Mouse (Mus musculus) ES-Bruce4 (cell line): ENCODE data around the gene Trim17.

Experiments
- CTCF ChIP-seq: IDR thresholded peaks from one replicate; pipeline ENCODE4 v1.8.1; 2011; ENCODE audit warnings: low read depth, low read length
- EP300 ChIP-seq: IDR thresholded peaks from 2 replicates; pipeline ENCODE4 v1.6.1; 2011; ENCODE audit warnings: low read depth, low read length; ENCODE audit not compliant: insufficient read depth
- POLR2A ChIP-seq: IDR thresholded peaks from one replicate; pipeline ENCODE4 v1.8.1; 2011; ENCODE audit warnings: low read length; ENCODE audit not compliant: insufficient read depth

GRCm38 (mm10) chr11:58954420-58955142 lies at the start of gene Trim17, which contains the start of gene Hist3h2a:
- peak; percentile 10 for TF ChIP-seq CTCF
- peak; percentile 98 for TF ChIP-seq POLR2A
- no peak for TF ChIP-seq EP300
